ENCODE assay signal across 10 mouse cellular contexts in the genomic region with DNA sequence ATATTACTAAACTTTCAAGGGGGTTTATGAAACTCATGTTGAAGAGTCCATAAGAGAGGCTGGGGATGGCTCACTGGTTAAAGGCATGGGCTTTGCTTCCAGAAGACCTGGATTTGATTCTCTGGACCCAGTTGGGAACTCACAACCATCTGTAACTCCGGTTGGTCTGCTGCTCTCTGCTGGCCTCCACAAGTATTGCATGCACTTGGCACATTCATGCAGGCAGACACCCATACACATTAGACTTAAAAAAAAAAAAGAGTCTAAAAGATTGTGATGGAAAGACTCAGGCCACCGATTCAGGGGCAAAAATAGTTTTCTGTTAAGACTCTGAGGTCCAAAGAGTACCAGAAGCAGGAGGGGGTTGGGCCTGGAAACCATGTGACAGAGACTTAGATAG. TPM values are rescaled to one million over a fixed set of nuclear protein-coding genes. Genes with fewer than 3 reads are reported as not detected.
A peak's percentile ranks its signal among the peaks of the same experiment; 100 is the strongest.
DNase-seq lines count a peak whose midpoint lies in the region; ATAC-seq and TF ChIP-seq lines count a peak whose summit lies in the region.
"Had no signal": no experiment of that assay in that cellular context is flagged by ENCODE, and none has a peak within 500 bp of the region (broad histone marks: within the 10 kb centered on the region; RNA-seq: fewer than 3 reads in every experiment).

No protein-coding gene starts in this region.

- H3K4me2 ChIP-seq in hindbrain, embryonic 14.5 days (replicated peaks): no peak overlapping the region
- no peak overlapping the region for H3K4me2 ChIP-seq in hindbrain, embryonic 13.5 days
- no peak overlapping the region for H3K4me2 ChIP-seq in hindbrain, postnatal 0 days (ENCODE audit: low read depth, low read length)
- H3K4me2 ChIP-seq in limb, embryonic 11.5 days (ENCODE audit: low read depth, severe bottlenecking): no peak overlapping the region
- H3K4me2 ChIP-seq: embryonic facial prominence, embryonic 15.5 days had no signal

- H3K9ac ChIP-seq in hindbrain, embryonic 14.5 days: no peak overlapping the region
- H3K9ac ChIP-seq in hindbrain, embryonic 13.5 days: no peak overlapping the region
- H3K9ac ChIP-seq in hindbrain, postnatal 0 days (replicated peaks; ENCODE audit: low read length): no peak overlapping the region
- H3K9ac ChIP-seq in limb, embryonic 11.5 days (ENCODE audit: low read length): no peak overlapping the region
- H3K9ac ChIP-seq: embryonic facial prominence, embryonic 15.5 days had no signal

- H3K27me3 ChIP-seq in hindbrain, embryonic 14.5 days (ENCODE audit: control insufficient read depth, insufficient read depth, low read length): no peaks in the 10 kb centered on the region
- H3K27me3 ChIP-seq in hindbrain, embryonic 13.5 days: no peaks in the 10 kb centered on the region
- H3K27me3 ChIP-seq in hindbrain, postnatal 0 days (ENCODE audit: insufficient read depth, low read length): no peaks in the 10 kb centered on the region
- no peaks in the 10 kb centered on the region for H3K27me3 ChIP-seq in limb, embryonic 11.5 days (ENCODE audit: control insufficient read depth, insufficient read depth, low read length)
- H3K27me3 ChIP-seq: embryonic facial prominence, embryonic 15.5 days had no signal

- ATAC-seq in hindbrain, embryonic 14.5 days (ENCODE audit: low FRiP score): no peak
- ATAC-seq in hindbrain, embryonic 13.5 days (ENCODE audit: low FRiP score): no peak
- no peak for ATAC-seq in hindbrain, postnatal 0 days
- no peak for ATAC-seq in limb, embryonic 11.5 days (ENCODE audit: insufficient number of reproducible peaks, low FRiP score, low TSS enrichment, low read depth)

- H3K4me1 ChIP-seq in hindbrain, embryonic 14.5 days (replicated peaks; ENCODE audit: control insufficient read depth, insufficient read depth, low read length): peaks cover 15% of the 10 kb centered on the region
- H3K4me1 ChIP-seq in hindbrain, embryonic 13.5 days (replicated peaks): peaks cover 38% of the 10 kb centered on the region
- H3K4me1 ChIP-seq in embryonic fibroblast, embryonic 13.5 days (ENCODE audit: control insufficient read depth, insufficient read depth, low read length): no peaks in the 10 kb centered on the region
- peaks cover 4% of the 10 kb centered on the region; the same call in 1 of the 2 replicates for H3K4me1 ChIP-seq in hindbrain, postnatal 0 days (ENCODE audit: insufficient read depth, low read length)
- peaks cover 9% of the 10 kb centered on the region for H3K4me1 ChIP-seq in limb, embryonic 11.5 days (ENCODE audit: control insufficient read depth, insufficient read depth, low read length)

- 36% methylated on average over 2 of the region's 2 CpGs for WGBS in hindbrain, embryonic 14.5 days
- 49% methylated on average over 2 of the region's 2 CpGs for WGBS in hindbrain, embryonic 13.5 days
- WGBS in hindbrain, postnatal 0 days: 36% methylated on average over 2 of the region's 2 CpGs
- WGBS in limb, embryonic 11.5 days: 51% methylated on average over 2 of the region's 2 CpGs

- peaks cover 100% of the 10 kb centered on the region for H3K36me3 ChIP-seq in hindbrain, embryonic 14.5 days (replicated peaks; ENCODE audit: control insufficient read depth, insufficient read depth)
- H3K36me3 ChIP-seq in hindbrain, embryonic 13.5 days: peaks cover 100% of the 10 kb centered on the region
- peaks cover 67% of the 10 kb centered on the region for H3K36me3 ChIP-seq in hindbrain, postnatal 0 days (ENCODE audit: insufficient read depth, low read length)
- peaks cover 55% of the 10 kb centered on the region for H3K36me3 ChIP-seq in limb, embryonic 11.5 days (ENCODE audit: control insufficient read depth, insufficient read depth, low read length)

- H3K9me3 ChIP-seq in hindbrain, embryonic 14.5 days (ENCODE audit: control insufficient read depth, low read length): no peaks in the 10 kb centered on the region
- H3K9me3 ChIP-seq in hindbrain, embryonic 13.5 days: no peaks in the 10 kb centered on the region
- no peaks in the 10 kb centered on the region for H3K9me3 ChIP-seq in hindbrain, postnatal 0 days (ENCODE audit: low read length)
- no peaks in the 10 kb centered on the region for H3K9me3 ChIP-seq in limb, embryonic 11.5 days (ENCODE audit: control insufficient read depth, low read length)
- H3K9me3 ChIP-seq: embryonic facial prominence, embryonic 15.5 days had no signal

- no peak for TF ChIP-seq POLR2A in embryonic fibroblast, embryonic 13.5 days (IDR thresholded peaks at IDR 0.05; ENCODE audit: low read depth, low read length)

- peak; percentile 74; the same call in 1 of the 2 replicates for TF ChIP-seq CTCF in embryonic fibroblast, embryonic 13.5 days (IDR thresholded peaks at IDR 0.05; ENCODE audit: borderline replicate concordance, insufficient read depth, low read length)
- peak; percentile 83 for TF ChIP-seq CTCF in hindbrain, postnatal 0 days (IDR thresholded peaks at IDR 0.05; ENCODE audit: low read depth)

- DNase-seq in hindbrain, embryonic 14.5 days (ENCODE audit: low spot score): peak; percentile 79
- peak; percentile 67 for DNase-seq in adrenal gland, adult 8-10 months
- peak; percentile 83 for DNase-seq in hindbrain, postnatal 0 days (ENCODE audit: low spot score)
- DNase-seq in limb, embryonic 11.5 days (ENCODE audit: low spot score): peak; percentile 85
- peak; percentile 75 for DNase-seq in ovary, postnatal 14 days (ENCODE audit: low spot score)
- DNase-seq in urinary bladder, adult 2 months (ENCODE audit: low spot score): peak; percentile 45

- no peak overlapping the region for H3K27ac ChIP-seq in hindbrain, embryonic 14.5 days
- no peak overlapping the region for H3K27ac ChIP-seq in hindbrain, embryonic 13.5 days
- no peak overlapping the region for H3K27ac ChIP-seq in embryonic fibroblast, embryonic 13.5 days (ENCODE audit: insufficient read depth, low read length)
- H3K27ac ChIP-seq in hindbrain, postnatal 0 days: no peak overlapping the region
- no peak overlapping the region for H3K27ac ChIP-seq in limb, embryonic 11.5 days (replicated peaks; ENCODE audit: low read depth, low read length)
- H3K27ac ChIP-seq: embryonic facial prominence, embryonic 15.5 days had no signal

- no peak overlapping the region for H3K4me3 ChIP-seq in hindbrain, embryonic 14.5 days (replicated peaks; ENCODE audit: low read length)
- no peak overlapping the region for H3K4me3 ChIP-seq in hindbrain, embryonic 13.5 days
- H3K4me3 ChIP-seq in embryonic fibroblast, embryonic 13.5 days (ENCODE audit: insufficient read depth, low read length): no peak overlapping the region
- no peak overlapping the region for H3K4me3 ChIP-seq in hindbrain, postnatal 0 days (ENCODE audit: low read length)
- H3K4me3 ChIP-seq in limb, embryonic 11.5 days (ENCODE audit: low read depth, low read length): no peak overlapping the region
- H3K4me3 ChIP-seq: embryonic facial prominence, embryonic 15.5 days had no signal

RNA-seq across cellular contexts. Expression of a gene that starts 8.1 kb away (rescaled TPM):
- polyA plus RNA-seq in hindbrain, embryonic 14.5 days (2014; fragmentation: Nextera tagmentation; extraction: Ambion mirVana): 148 and 156 TPM in 2 replicates
- polyA plus RNA-seq in hindbrain, embryonic 13.5 days (2015; fragmentation: Nextera tagmentation; extraction: Ambion mirVana): 157 and 159 TPM in 2 replicates
- total RNA-seq in adrenal gland, adult 8-10 months (2022): 1,000 to 10,000 TPM in 2 of 4 experiments, 100 to 1,000 TPM in 2; 923 to 1,535 (median 1,260) TPM
- 121 and 131 TPM in 2 replicates for polyA plus RNA-seq in embryonic fibroblast, embryonic 13.5 days (2011; ENCODE audit: insufficient read length, low read depth, missing spikeins)
- 198 and 208 TPM in 2 replicates for total RNA-seq in hindbrain, postnatal 0 days (2014; rRNA removed)
- polyA plus RNA-seq in hindbrain, postnatal 0 days (2015; fragmentation: Nextera tagmentation; extraction: Ambion mirVana): 148 and 151 TPM in 2 replicates
- polyA plus RNA-seq in limb, embryonic 11.5 days (2014; fragmentation: Nextera tagmentation; extraction: Ambion mirVana): 138 and 145 TPM in 2 replicates
- polyA plus RNA-seq in urinary bladder, adult 2 months (2012; rRNA removed): 75.3 and 95.1 TPM in 2 replicates

RNA-seq across cellular contexts. Expression of a gene that starts 13.0 kb away (rescaled TPM):
- polyA plus RNA-seq in hindbrain, embryonic 14.5 days (2014; fragmentation: Nextera tagmentation; extraction: Ambion mirVana): 324 and 357 TPM in 2 replicates
- polyA plus RNA-seq in hindbrain, embryonic 13.5 days (2015; fragmentation: Nextera tagmentation; extraction: Ambion mirVana): 386 and 403 TPM in 2 replicates
- total RNA-seq in adrenal gland, adult 8-10 months (2022): 100 to 1,000 TPM; 131 to 198 (median 144) TPM
- 285 and 290 TPM in 2 replicates for polyA plus RNA-seq in embryonic fibroblast, embryonic 13.5 days (2011; ENCODE audit: insufficient read length, low read depth, missing spikeins)
- total RNA-seq in hindbrain, postnatal 0 days (2014; rRNA removed): 73.3 and 98.1 TPM in 2 replicates
- 312 and 324 TPM in 2 replicates for polyA plus RNA-seq in hindbrain, postnatal 0 days (2015; fragmentation: Nextera tagmentation; extraction: Ambion mirVana)
- 419 and 442 TPM in 2 replicates for polyA plus RNA-seq in limb, embryonic 11.5 days (2014; fragmentation: Nextera tagmentation; extraction: Ambion mirVana)
- 77.0 and 87.9 TPM in 2 replicates for polyA plus RNA-seq in urinary bladder, adult 2 months (2012; rRNA removed)

RNA-seq across cellular contexts. Expression of a gene that starts 13.2 kb away (rescaled TPM):
- polyA plus RNA-seq in hindbrain, embryonic 14.5 days (2014; fragmentation: Nextera tagmentation; extraction: Ambion mirVana): 24.2 and 24.8 TPM in 2 replicates
- polyA plus RNA-seq in hindbrain, embryonic 13.5 days (2015; fragmentation: Nextera tagmentation; extraction: Ambion mirVana): 34.4 and 34.9 TPM in 2 replicates
- 10 to 100 TPM; 10.8 to 19.1 (median 14.1) TPM for total RNA-seq in adrenal gland, adult 8-10 months (2022)
- 17.2 and 22.1 TPM in 2 replicates for polyA plus RNA-seq in embryonic fibroblast, embryonic 13.5 days (2011; ENCODE audit: insufficient read length, low read depth, missing spikeins)
- total RNA-seq in hindbrain, postnatal 0 days (2014; rRNA removed): 26.5 and 30.5 TPM in 2 replicates
- 28.4 and 30.2 TPM in 2 replicates for polyA plus RNA-seq in hindbrain, postnatal 0 days (2015; fragmentation: Nextera tagmentation; extraction: Ambion mirVana)
- 135 and 140 TPM in 2 replicates for polyA plus RNA-seq in limb, embryonic 11.5 days (2014; fragmentation: Nextera tagmentation; extraction: Ambion mirVana)
- polyA plus RNA-seq in urinary bladder, adult 2 months (2012; rRNA removed): 5.9 and 7.0 TPM in 2 replicates

RNA-seq across cellular contexts. Expression of a gene that starts 49.8 kb away (rescaled TPM):
- 1.1 and 1.3 TPM in 2 replicates for polyA plus RNA-seq in hindbrain, embryonic 14.5 days (2014; fragmentation: Nextera tagmentation; extraction: Ambion mirVana)
- polyA plus RNA-seq in hindbrain, embryonic 13.5 days (2015; fragmentation: Nextera tagmentation; extraction: Ambion mirVana): 0.44 and 0.50 TPM in 2 replicates
- 1 to 10 TPM in 3 of 4 experiments, under 1 TPM in 1; 0.94 to 2.0 (median 1.4) TPM for total RNA-seq in adrenal gland, adult 8-10 months (2022)
- 2.1 and 2.5 TPM in 2 replicates for polyA plus RNA-seq in embryonic fibroblast, embryonic 13.5 days (2011; ENCODE audit: insufficient read length, low read depth, missing spikeins)
- total RNA-seq in hindbrain, postnatal 0 days (2014; rRNA removed): 5.1 and 5.9 TPM in 2 replicates
- 1.7 and 2.0 TPM in 2 replicates for polyA plus RNA-seq in hindbrain, postnatal 0 days (2015; fragmentation: Nextera tagmentation; extraction: Ambion mirVana)
- polyA plus RNA-seq in limb, embryonic 11.5 days (2014; fragmentation: Nextera tagmentation; extraction: Ambion mirVana): 4.4 and 4.6 TPM in 2 replicates
- 3.8 and 4.3 TPM in 2 replicates for polyA plus RNA-seq in urinary bladder, adult 2 months (2012; rRNA removed)
- total RNA-seq: neutrophil, adult 5-6 weeks had no signal
